22 mouse cellular contexts compared by ENCODE assay signal in genomic region chr15:27432851-27433615, GRCm38 (mm10). TPM values are rescaled to one million over a fixed set of nuclear protein-coding genes. Genes with fewer than 3 reads are reported as not detected.
DNase-seq lines count a peak whose midpoint lies in the region; ATAC-seq and TF ChIP-seq lines count a peak whose summit lies in the region.
"Had no signal": no experiment of that assay in that cellular context is flagged by ENCODE, and none has a peak within 500 bp of the region (broad histone marks: within the 10 kb centered on the region; RNA-seq: fewer than 3 reads in every experiment).

No protein-coding gene starts in this region.

- no peaks in the 10 kb centered on the region for H3K4me1 ChIP-seq in intestine, embryonic 15.5 days (replicated peaks)
- no peaks in the 10 kb centered on the region for H3K4me1 ChIP-seq in stomach, postnatal 0 days (replicated peaks; ENCODE audit: control insufficient read depth, insufficient read depth)
- H3K4me1 ChIP-seq: embryonic facial prominence, embryonic 10.5 days; heart, embryonic 12.5 days; hindbrain, embryonic 10.5 days had no signal

- WGBS in intestine, embryonic 15.5 days, result 67% methylated on average over 3 of the region's 4 CpGs
- WGBS in stomach, postnatal 0 days, result 70% methylated on average over 3 of the region's 4 CpGs

- no peak overlapping the region for H3K4me2 ChIP-seq in intestine, embryonic 15.5 days (replicated peaks)
- H3K4me2 ChIP-seq in stomach, postnatal 0 days (replicated peaks; ENCODE audit: low read depth), result no peak overlapping the region
- H3K4me2 ChIP-seq: heart, embryonic 12.5 days; hindbrain, embryonic 14.5 days had no signal

- no peaks in the 10 kb centered on the region for H3K36me3 ChIP-seq in intestine, embryonic 15.5 days
- H3K36me3 ChIP-seq in stomach, postnatal 0 days (ENCODE audit: control insufficient read depth, insufficient read depth, low read length), result no peaks in the 10 kb centered on the region
- H3K36me3 ChIP-seq: embryonic facial prominence, embryonic 10.5 days; forebrain, embryonic 10.5 days; G1E; heart, embryonic 12.5 days; hindbrain, embryonic 10.5 days had no signal

- H3K4me3 ChIP-seq in intestine, embryonic 15.5 days (replicated peaks), result no peak overlapping the region
- H3K4me3 ChIP-seq in stomach, postnatal 0 days (ENCODE audit: low read depth, low read length), result no peak overlapping the region
- H3K4me3 ChIP-seq in left cerebral cortex, adult 2 months, result no peak overlapping the region
- H3K4me3 ChIP-seq: embryonic facial prominence, embryonic 10.5 days; forebrain, embryonic 10.5 days; heart, adult 2 months; heart, embryonic 12.5 days; hindbrain, embryonic 10.5 days had no signal

- H3K9me3 ChIP-seq in intestine, embryonic 15.5 days, result no peaks in the 10 kb centered on the region
- no peaks in the 10 kb centered on the region for H3K9me3 ChIP-seq in stomach, postnatal 0 days (ENCODE audit: control insufficient read depth, low read length)
- H3K9me3 ChIP-seq: embryonic facial prominence, embryonic 10.5 days; forebrain, embryonic 10.5 days; G1E; heart, embryonic 12.5 days; hindbrain, embryonic 10.5 days had no signal

- TF ChIP-seq CTCF in stomach, postnatal 0 days (IDR thresholded peaks at IDR 0.05; ENCODE audit: low read depth), result no peak
- TF ChIP-seq CTCF in left cerebral cortex, adult 2 months (IDR thresholded peaks at IDR 0.05), result no peak

- intact Hi-C loops in left cerebral cortex, adult 2 months (cut with DNase I), result no loop called here

- no peak for TF ChIP-seq EP300 in stomach, postnatal 0 days (optimal IDR thresholded peaks at IDR 0.05)

- H3K27ac ChIP-seq in intestine, embryonic 15.5 days, result peak overlapping the region; percentile 66
- H3K27ac ChIP-seq in stomach, postnatal 0 days (replicated peaks), result no peak overlapping the region
- H3K27ac ChIP-seq in left cerebral cortex, adult 2 months, result no peak overlapping the region
- H3K27ac ChIP-seq: embryonic facial prominence, embryonic 10.5 days; forebrain, embryonic 10.5 days; heart, adult 2 months; hindbrain, embryonic 10.5 days; hindbrain, embryonic 14.5 days had no signal

- DNase-seq in stomach, postnatal 0 days (ENCODE audit: low spot score), result no peak
- no peak for DNase-seq in thymus, postnatal 14 days
- DNase-seq in urinary bladder, adult 18-20 months (ENCODE audit: low spot score in 2 of 2), result no peak
- DNase-seq in left cerebral cortex, adult 2 months (ENCODE audit: extremely low spot score in 1 of 2, low spot score in 2 of 2), result no peak
- DNase-seq: adrenal gland, postnatal 14 days; B cell, adult 2 months; cerebellum, adult 11-12 months; cerebellum, adult 9-10 months; cerebellum, postnatal 25 days; heart, adult 2 months had no signal

- no peak overlapping the region for H3K9ac ChIP-seq in intestine, embryonic 15.5 days
- no peak overlapping the region for H3K9ac ChIP-seq in stomach, postnatal 0 days (ENCODE audit: low read length)
- H3K9ac ChIP-seq: heart, embryonic 12.5 days; hindbrain, embryonic 14.5 days had no signal

- H3K27me3 ChIP-seq in intestine, embryonic 15.5 days (replicated peaks), result no peaks in the 10 kb centered on the region
- no peaks in the 10 kb centered on the region for H3K27me3 ChIP-seq in stomach, postnatal 0 days (ENCODE audit: control insufficient read depth, insufficient read depth, low read length)
- H3K27me3 ChIP-seq: heart, embryonic 12.5 days had no signal

- ATAC-seq in common myeloid progenitor, adult 5-6 weeks (replicated peaks; ENCODE audit: low read depth, poor library complexity, severe bottlenecking), result 0 out of 2 replicates have a peak, but pooled peaks have one; percentile 36
- ATAC-seq in intestine, embryonic 15.5 days, result peak; percentile 91
- peak; percentile 90 for ATAC-seq in megakaryocyte, adult 5-6 weeks (ENCODE audit: poor library complexity, severe bottlenecking)
- peak; percentile 2; the same call in 1 of the 2 replicates for ATAC-seq in stomach, postnatal 0 days (ENCODE audit: low FRiP score, low TSS enrichment)
- no peak for ATAC-seq in erythroid progenitor cell, adult 5-6 weeks (replicated peaks; ENCODE audit: low FRiP score, poor library complexity, severe bottlenecking)
- ATAC-seq: CD4-positive, CD25-positive, alpha-beta regulatory T cell, adult 4 months; forebrain, embryonic 14.5 days had no signal

RNA-seq across cellular contexts. Expression of gene Ank, which starts 33.4 kb away (rescaled TPM):
- total RNA-seq in common myeloid progenitor, adult 5-6 weeks (2017), result 28.5 and 29.8 TPM in 2 replicates
- polyA plus RNA-seq in intestine, embryonic 15.5 days (2015; fragmentation: Nextera tagmentation; extraction: Ambion mirVana), result 15.9 and 16.7 TPM in 2 replicates
- 44.6 and 46.5 TPM in 2 replicates for total RNA-seq in megakaryocyte, adult 5-6 weeks (2015)
- 12.7 and 15.5 TPM in 2 replicates for total RNA-seq in megakaryocyte, adult 5-6 weeks (2017)
- polyA plus RNA-seq in stomach, postnatal 0 days (2015; fragmentation: Nextera tagmentation; extraction: Ambion mirVana), result 16.2 and 20.3 TPM in 2 replicates
- total RNA-seq in left cerebral cortex, adult 2 months (2021), result 100 to 1,000 TPM; 173 to 176 TPM
- total RNA-seq in erythroid progenitor cell, adult 5-6 weeks (2015; ENCODE audit: low replicate concordance), result 137 and 158 TPM in 2 replicates
- 64.9 and 79.8 TPM in 2 replicates for total RNA-seq in erythroid progenitor cell, adult 5-6 weeks (2017; ENCODE audit: low replicate concordance)
